Mouse (Mus musculus) fat pad, adult 2 months (tissue): ENCODE data around the gene Cox10.

ENCODE experiments used
- DNase-seq: peaks from one replicate; pipeline ENCODE4 v3.0.0-alpha.2; 2011; ENCODE audit warnings: low read depth, low spot score; ENCODE audit errors: extremely low read depth

Gene Cox10

GRCm38 (mm10) chr11:63965437-63965836, 113.8 kb downstream of the Cox10 start:
- no peak for DNase-seq

GRCm38 (mm10) chr11:63957207-63957606, 122.1 kb downstream of the Cox10 start:
- no peak for DNase-seq

- DNase-seq, result no peak
Measured at GRCm38 (mm10) chr11:63956748-63957147, 122.5 kb downstream of the Cox10 start.

GRCm38 (mm10) chr11:63953887-63954286, 125.4 kb downstream of the Cox10 start:
- DNase-seq, result no peak

GRCm38 (mm10) chr11:63952743-63953191, 126.5 kb downstream of the Cox10 start:
- DNase-seq, result no peak

GRCm38 (mm10) chr11:63951831-63952631, 127.2 kb downstream of the Cox10 start:
- no peak for DNase-seq

- DNase-seq, result no peak
Measured at GRCm38 (mm10) chr11:63948371-63948770, 130.9 kb downstream of the Cox10 start.

- no peak for DNase-seq
Measured at GRCm38 (mm10) chr11:63947024-63947423, 132.2 kb downstream of the Cox10 start.

- DNase-seq, result no peak
Measured at GRCm38 (mm10) chr11:63943947-63944346, 135.3 kb downstream of the Cox10 start.

GRCm38 (mm10) chr11:63943268-63943890, 135.9 kb downstream of the Cox10 start:
- no peak for DNase-seq

GRCm38 (mm10) chr11:63942177-63942576, 137.1 kb downstream of the Cox10 start:
- peak; percentile 47 for DNase-seq

- no peak for DNase-seq
Measured at GRCm38 (mm10) chr11:63936641-63937040, 142.6 kb downstream of the Cox10 start.

GRCm38 (mm10) chr11:63926901-63927300, 152.4 kb downstream of the Cox10 start:
- DNase-seq, result no peak

- DNase-seq, result no peak
Measured at GRCm38 (mm10) chr11:63925161-63925582, 154.1 kb downstream of the Cox10 start.

GRCm38 (mm10) chr11:63924286-63924930, 154.9 kb downstream of the Cox10 start:
- DNase-seq, result no peak

GRCm38 (mm10) chr11:63923386-63923785, 155.9 kb downstream of the Cox10 start:
- DNase-seq, result no peak

GRCm38 (mm10) chr11:63922091-63922621, 157.1 kb downstream of the Cox10 start, which contains the start of gene Hs3st3b1:
TSS of gene Hs3st3b1 (minus strand) at chr11:63922290.
- peak; percentile 82 for DNase-seq

- DNase-seq, result no peak
Measured at GRCm38 (mm10) chr11:63921044-63921951, 158.0 kb downstream of the Cox10 start.

GRCm38 (mm10) chr11:63920531-63920930, 158.7 kb downstream of the Cox10 start:
- no peak for DNase-seq
